Mouse (Mus musculus) limb, embryonic 12.5 days (tissue): ENCODE results near the gene Pkd1l2. TPM values are rescaled to one million over a fixed set of nuclear protein-coding genes. Genes with fewer than 3 reads are reported as not detected.

Experiments used
- ATAC-seq: fragments of 200-750 bp; cut with Nextera tagmentation; 2 replicates; pipeline ENCODE4 v1.8.0; 2017; ENCODE audit warnings: low read depth, moderate TSS enrichment; ENCODE audit not compliant: insufficient number of reproducible peaks, insufficient read depth, low FRiP score, low TSS enrichment
- H3K27ac ChIP-seq: fragments of 300-500 bp; sonication (generic); 2 replicates; pipeline ENCODE4 v1.5.1; 2016; ENCODE audit warnings: mild to moderate bottlenecking, moderate library complexity
- H3K27me3 ChIP-seq: fragments of 300-500 bp; sonication (generic); 2 replicates; pipeline ENCODE4 v1.6.1; 2016; ENCODE audit warnings: mild to moderate bottlenecking, moderate library complexity
- H3K36me3 ChIP-seq: fragments of 300-500 bp; sonication (generic); 2 replicates; pipeline ENCODE4 v1.6.1; 2016; ENCODE audit warnings: mild to moderate bottlenecking, moderate library complexity
- H3K4me1 ChIP-seq: fragments of 300-500 bp; sonication (generic); replicated peaks from 2 replicates; pipeline ENCODE4 v1.6.1; 2016
- H3K4me2 ChIP-seq: fragments of 300-500 bp; sonication (generic); 2 replicates; pipeline ENCODE4 v1.6.1; 2016; ENCODE audit warnings: mild to moderate bottlenecking, moderate library complexity
- H3K4me3 ChIP-seq: fragments of 300-500 bp; sonication (generic); replicated peaks from 2 replicates; pipeline ENCODE4 v1.5.1; 2016; ENCODE audit warnings: mild to moderate bottlenecking
- H3K9ac ChIP-seq: fragments of 300-500 bp; sonication (generic); replicated peaks from 2 replicates; pipeline ENCODE4 v1.6.1; 2016; ENCODE audit warnings: mild to moderate bottlenecking, moderate library complexity
- H3K9me3 ChIP-seq: fragments of 300-500 bp; sonication (generic); 2 replicates; pipeline ENCODE4 v1.6.1; 2016; ENCODE audit warnings: mild to moderate bottlenecking, moderate library complexity
- WGBS: fragments of 180-500 bp; shearing (Covaris S2); methylation state at CpG from one replicate; pipeline ENCODE4 v1.1.7; 2016; 5-methylcytosine and 5-hydroxymethylcytosine counted together
- polyA plus RNA-seq: library from polyadenylated mRNA; unstranded; fragments of >200 nt; fragmentation: Nextera tagmentation; extraction: Ambion mirVana; gene quantifications from 2 replicates; pipeline ENCODE4 v1.2.1, GENCODE M21; 2016

Pkd1l2 gene
- polyA plus RNA-seq, 1 experiment from 2014 or later = not detected

- no peak overlapping the region for H3K9ac ChIP-seq
- 0 out of 2 replicates have a peak, but pooled peaks cover 6% of the 10 kb centered on the region for H3K27me3 ChIP-seq
- H3K4me2 ChIP-seq = no peak overlapping the region
- H3K9me3 ChIP-seq = no peaks in the 10 kb centered on the region
- H3K27ac ChIP-seq = no peak overlapping the region
- no peak overlapping the region for H3K4me3 ChIP-seq
- 72% methylated on average over 9 of the region's 9 CpGs for WGBS
- no peak for ATAC-seq
- no peaks in the 10 kb centered on the region for H3K36me3 ChIP-seq
- H3K4me1 ChIP-seq = no peaks in the 10 kb centered on the region
Observed at GRCm38 (mm10) chr8:117082947-117083559, 804 bp upstream of the Pkd1l2 start.

GRCm38 (mm10) chr8:117079652-117080051 lies 2.6 kb downstream of the Pkd1l2 start:
- 90% methylated on average over 14 of the region's 14 CpGs for WGBS
- Histone ChIP-seq H3K4me3 (no peak overlapping the region), H3K27me3 (0 out of 2 replicates have a peak, but pooled peaks cover 6% of the 10 kb centered on the region), H3K9me3 (no peaks in the 10 kb centered on the region), H3K27ac (no peak overlapping the region), H3K36me3 (no peaks in the 10 kb centered on the region), H3K9ac (no peak overlapping the region), H3K4me2 (no peak overlapping the region), H3K4me1 (no peaks in the 10 kb centered on the region)
- no peak for ATAC-seq

- Histone ChIP-seq H3K4me1 (no peaks in the 10 kb centered on the region), H3K27ac (no peak overlapping the region), H3K9ac (no peak overlapping the region), H3K27me3 (0 out of 2 replicates have a peak, but pooled peaks cover 6% of the 10 kb centered on the region), H3K4me2 (no peak overlapping the region), H3K9me3 (no peaks in the 10 kb centered on the region), H3K36me3 (no peaks in the 10 kb centered on the region), H3K4me3 (no peak overlapping the region)
- 87% methylated on average over 7 of the region's 7 CpGs for WGBS
- ATAC-seq = no peak
Observed at GRCm38 (mm10) chr8:117078367-117078926, 3.8 kb downstream of the Pkd1l2 start.

- Histone ChIP-seq H3K27me3 (no peaks in the 10 kb centered on the region), H3K36me3 (no peaks in the 10 kb centered on the region), H3K4me2 (no peak overlapping the region), H3K4me1 (no peaks in the 10 kb centered on the region), H3K9me3 (no peaks in the 10 kb centered on the region), H3K27ac (no peak overlapping the region), H3K4me3 (no peak overlapping the region), H3K9ac (no peak overlapping the region)
- no peak for ATAC-seq
- 72% methylated on average over 10 of the region's 10 CpGs for WGBS
Observed at GRCm38 (mm10) chr8:117074350-117075182, 7.7 kb downstream of the Pkd1l2 start.

- Histone ChIP-seq H3K36me3 (no peaks in the 10 kb centered on the region), H3K9ac (no peak overlapping the region), H3K4me3 (no peak overlapping the region), H3K4me2 (no peak overlapping the region), H3K4me1 (no peaks in the 10 kb centered on the region), H3K9me3 (no peaks in the 10 kb centered on the region), H3K27ac (no peak overlapping the region), H3K27me3 (no peaks in the 10 kb centered on the region)
- 85% methylated on average over 1 of the region's 1 CpGs for WGBS
- ATAC-seq = no peak
Observed at GRCm38 (mm10) chr8:117069708-117070107, 12.5 kb downstream of the Pkd1l2 start.

- ATAC-seq = no peak
- no peak overlapping the region for H3K4me3 ChIP-seq
- H3K4me2 ChIP-seq = no peak overlapping the region
- H3K36me3 ChIP-seq = no peaks in the 10 kb centered on the region
- no peak overlapping the region for H3K9ac ChIP-seq
- 80% methylated on average over 13 of the region's 13 CpGs for WGBS
- no peak overlapping the region for H3K27ac ChIP-seq
- no peaks in the 10 kb centered on the region for H3K4me1 ChIP-seq
- no peaks in the 10 kb centered on the region for H3K9me3 ChIP-seq
- no peaks in the 10 kb centered on the region for H3K27me3 ChIP-seq
Observed at GRCm38 (mm10) chr8:117068294-117068693, 14.0 kb downstream of the Pkd1l2 start.

- no peaks in the 10 kb centered on the region for H3K36me3 ChIP-seq
- H3K4me3 ChIP-seq = no peak overlapping the region
- H3K4me2 ChIP-seq = no peak overlapping the region
- H3K27ac ChIP-seq = no peak overlapping the region
- H3K9ac ChIP-seq = no peak overlapping the region
- ATAC-seq = no peak
- 83% methylated on average over 11 of the region's 11 CpGs for WGBS
- no peaks in the 10 kb centered on the region for H3K4me1 ChIP-seq
- no peaks in the 10 kb centered on the region for H3K27me3 ChIP-seq
- peaks cover 2% of the 10 kb centered on the region for H3K9me3 ChIP-seq
Observed at GRCm38 (mm10) chr8:117067396-117067795, 14.9 kb downstream of the Pkd1l2 start.

- no peak overlapping the region for H3K4me3 ChIP-seq
- no peaks in the 10 kb centered on the region for H3K36me3 ChIP-seq
- no peak overlapping the region for H3K9ac ChIP-seq
- H3K4me2 ChIP-seq = no peak overlapping the region
- peaks cover 6% of the 10 kb centered on the region for H3K9me3 ChIP-seq
- H3K4me1 ChIP-seq = no peaks in the 10 kb centered on the region
- 90% methylated on average over 7 of the region's 7 CpGs for WGBS
- no peaks in the 10 kb centered on the region for H3K27me3 ChIP-seq
- H3K27ac ChIP-seq = no peak overlapping the region
- no peak for ATAC-seq
Observed at GRCm38 (mm10) chr8:117066955-117067354, 15.3 kb downstream of the Pkd1l2 start.

- peaks cover 6% of the 10 kb centered on the region for H3K9me3 ChIP-seq
- H3K36me3 ChIP-seq = no peaks in the 10 kb centered on the region
- H3K4me1 ChIP-seq = no peaks in the 10 kb centered on the region
- H3K4me2 ChIP-seq = no peak overlapping the region
- H3K27ac ChIP-seq = no peak overlapping the region
- no peak overlapping the region for H3K4me3 ChIP-seq
- ATAC-seq = no peak
- H3K27me3 ChIP-seq = no peaks in the 10 kb centered on the region
- no peak overlapping the region for H3K9ac ChIP-seq
- WGBS = 65% methylated on average over 13 of the region's 13 CpGs
Observed at GRCm38 (mm10) chr8:117061180-117061880, 20.9 kb downstream of the Pkd1l2 start.

- Histone ChIP-seq H3K4me2 (no peak overlapping the region), H3K36me3 (no peaks in the 10 kb centered on the region), H3K9ac (no peak overlapping the region), H3K4me3 (no peak overlapping the region), H3K27ac (no peak overlapping the region), H3K27me3 (no peaks in the 10 kb centered on the region), H3K4me1 (no peaks in the 10 kb centered on the region), H3K9me3 (peaks cover 6% of the 10 kb centered on the region)
- 79% methylated on average over 13 of the region's 13 CpGs for WGBS
- ATAC-seq = no peak
Observed at GRCm38 (mm10) chr8:117060306-117060705, 21.9 kb downstream of the Pkd1l2 start.

- H3K9me3 ChIP-seq = peaks cover 6% of the 10 kb centered on the region
- no peaks in the 10 kb centered on the region for H3K36me3 ChIP-seq
- no peak overlapping the region for H3K4me2 ChIP-seq
- WGBS = 68% methylated on average over 7 of the region's 7 CpGs
- H3K27ac ChIP-seq = no peak overlapping the region
- no peaks in the 10 kb centered on the region for H3K4me1 ChIP-seq
- no peaks in the 10 kb centered on the region for H3K27me3 ChIP-seq
- no peak overlapping the region for H3K4me3 ChIP-seq
- no peak overlapping the region for H3K9ac ChIP-seq
- no peak for ATAC-seq
Observed at GRCm38 (mm10) chr8:117059021-117059420, 23.2 kb downstream of the Pkd1l2 start.
